Mouse (Mus musculus) activated CD4-positive, CD25-positive, alpha-beta regulatory T cell, adult 4 months (primary cell): ENCODE results near the gene Maml3. TPM values are rescaled to one million over a fixed set of nuclear protein-coding genes. Genes with fewer than 3 reads are reported as not detected.

Experiments used
- ATAC-seq: one replicate; pipeline ENCODE4 v1.8.0; 2017
- polyA plus RNA-seq, 2 experiments: library from polyadenylated mRNA; unstranded; fragments of 100-300 nt; shearing (Covaris generic); gene quantifications; one replicate each; pipeline ENCODE4 v1.2.1; 2017

Gene Maml3
- polyA plus RNA-seq, 2 experiments from 2014 or later: 0.55 to 0.67 TPM

DNA sequence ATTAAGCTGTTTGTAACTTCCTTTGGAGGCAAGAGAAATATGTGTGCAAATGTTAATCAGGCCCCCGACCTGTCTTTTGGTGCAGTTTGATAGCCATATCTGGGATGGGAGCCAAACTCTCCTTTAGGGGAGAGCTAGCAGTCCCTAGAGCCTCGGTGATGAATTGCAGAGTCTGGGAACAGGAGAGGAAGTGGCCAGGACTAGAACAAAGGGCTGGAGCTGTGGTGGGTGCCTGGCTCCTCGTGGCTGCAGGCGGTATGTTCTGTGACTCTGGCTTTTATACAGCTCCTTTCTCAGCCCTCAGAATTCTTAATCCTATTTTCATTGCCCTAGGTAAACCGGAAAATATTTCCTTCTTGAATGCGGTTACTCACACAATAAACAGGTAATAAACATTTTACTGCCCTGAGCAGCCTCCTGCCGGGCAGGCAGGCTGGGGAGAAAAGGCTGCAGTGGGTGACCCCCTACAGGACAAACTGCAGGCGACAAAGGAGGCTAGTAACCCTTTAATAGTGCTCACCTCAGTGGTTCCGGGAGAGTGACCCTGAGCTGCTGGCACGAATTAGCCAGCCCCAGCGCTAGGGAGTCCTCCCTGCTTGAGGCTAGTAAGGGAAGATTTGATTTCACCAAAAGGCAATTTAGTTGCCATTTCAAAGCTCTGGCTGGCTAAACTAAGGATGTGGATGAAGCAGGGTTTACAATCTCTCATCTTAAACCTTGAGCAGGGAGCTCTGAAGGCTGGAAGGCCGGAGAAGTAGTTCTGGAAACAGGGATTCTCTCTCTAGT lies 365.6 kb downstream of the Maml3 start:
- ATAC-seq: no peak

DNA sequence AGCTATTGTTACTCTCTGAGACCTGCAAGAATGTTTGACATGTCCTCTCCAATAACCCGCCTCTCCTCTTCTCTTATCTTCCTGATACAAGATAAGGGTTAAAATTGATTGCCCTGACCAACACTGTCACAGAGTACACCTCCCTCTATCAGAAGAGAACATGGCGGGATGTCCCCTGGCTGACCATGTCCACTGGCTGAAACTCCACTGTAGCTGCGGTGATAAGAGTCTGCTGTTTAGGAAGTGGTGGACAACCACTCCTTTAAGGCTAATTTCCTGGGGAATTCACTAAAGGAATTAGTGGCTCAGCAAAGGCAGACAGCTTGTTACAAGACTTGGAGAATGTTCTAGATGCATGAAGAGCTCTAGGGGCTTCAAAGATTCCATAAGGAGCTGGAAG lies 371.2 kb downstream of the Maml3 start:
- ATAC-seq: no peak

DNA sequence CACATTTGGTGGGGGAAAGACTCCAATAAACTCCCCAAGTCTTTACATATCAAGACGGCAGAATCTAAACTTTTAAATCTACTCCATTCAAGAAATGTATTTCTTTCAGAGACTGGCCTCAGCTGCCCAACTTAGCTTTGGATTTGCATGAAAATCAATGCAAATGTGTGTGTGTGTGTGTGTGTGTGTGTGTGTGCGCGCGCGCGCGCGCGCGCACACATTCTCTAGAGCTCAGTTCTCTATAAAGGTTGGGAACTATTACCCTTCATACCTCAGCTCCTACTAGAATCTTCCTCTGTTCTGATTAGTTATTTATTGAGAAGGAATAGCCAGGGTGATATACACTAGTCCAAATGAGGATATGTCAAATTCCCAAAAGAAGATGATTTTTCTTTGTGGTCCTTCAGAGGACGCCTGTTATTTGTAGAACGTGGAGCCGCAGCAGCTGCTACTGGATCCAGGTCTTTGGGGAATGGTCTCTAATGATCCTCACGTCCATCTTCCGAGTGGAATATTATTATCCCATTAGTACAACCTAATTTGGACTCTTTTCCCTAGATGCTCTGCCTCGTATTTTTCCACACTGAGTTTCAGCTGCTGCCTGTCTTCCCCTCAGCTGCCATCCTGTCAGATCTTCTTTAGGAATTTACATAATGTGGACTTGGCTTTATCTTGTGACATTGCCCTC lies 372.8 kb downstream of the Maml3 start:
- ATAC-seq: no peak

DNA sequence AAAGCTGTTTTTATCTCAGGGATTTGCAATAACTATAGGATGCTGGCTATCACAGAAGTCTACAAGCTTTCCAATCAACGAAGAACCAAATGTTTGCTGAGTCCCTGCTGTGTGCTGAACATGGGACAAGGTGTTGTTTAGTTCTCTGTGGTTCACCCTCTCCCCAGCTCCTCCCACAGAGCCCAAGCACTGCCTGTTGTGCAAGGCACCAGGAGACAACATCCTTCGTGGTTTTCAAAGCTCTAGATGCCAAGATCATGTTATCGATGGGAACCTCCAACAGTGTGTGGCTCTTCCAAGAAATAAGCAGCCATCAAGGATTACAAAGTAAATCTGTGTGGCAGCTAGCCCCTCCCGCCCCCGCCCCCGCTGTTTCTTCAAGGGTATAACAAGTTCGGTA lies 374.2 kb downstream of the Maml3 start:
- ATAC-seq: peak; percentile 32

DNA sequence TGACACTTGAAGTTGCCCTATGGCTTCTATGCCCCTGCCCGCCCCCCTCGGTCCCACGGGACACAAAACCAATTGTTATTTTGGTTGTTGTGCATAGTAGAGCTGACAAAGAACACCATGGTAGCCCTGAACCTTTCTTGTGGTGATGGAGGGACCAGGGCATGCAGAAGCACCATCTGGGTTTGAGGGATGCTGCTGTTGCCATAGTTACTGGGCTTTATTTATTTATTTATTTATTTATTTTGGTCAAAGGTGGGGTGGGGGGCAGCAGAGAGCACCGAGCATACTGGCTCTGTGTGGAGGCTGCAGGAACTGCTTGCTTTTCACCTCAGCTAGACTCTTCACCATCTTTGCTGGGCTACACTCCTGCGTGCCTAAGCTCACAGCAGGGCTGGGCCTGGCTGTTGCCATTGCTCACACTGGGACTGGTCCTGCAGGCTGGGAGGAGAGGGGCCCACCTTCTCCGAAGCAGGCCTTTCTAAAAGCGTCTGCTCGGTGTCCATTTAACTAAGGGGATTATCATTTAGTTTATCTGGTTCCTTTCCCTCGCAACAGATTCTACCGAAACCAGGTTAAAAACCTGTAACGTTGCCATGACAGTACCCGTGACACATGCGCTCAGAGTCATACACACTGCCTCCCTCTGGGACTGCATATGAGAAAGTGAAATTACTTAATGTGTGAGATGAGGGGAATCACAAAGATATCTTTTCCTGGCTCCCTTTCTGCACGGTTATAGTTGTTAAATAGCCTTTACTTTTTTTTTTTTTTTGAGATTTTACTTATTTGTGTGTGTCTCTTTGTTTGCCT lies 375.6 kb downstream of the Maml3 start:
- no peak for ATAC-seq

DNA sequence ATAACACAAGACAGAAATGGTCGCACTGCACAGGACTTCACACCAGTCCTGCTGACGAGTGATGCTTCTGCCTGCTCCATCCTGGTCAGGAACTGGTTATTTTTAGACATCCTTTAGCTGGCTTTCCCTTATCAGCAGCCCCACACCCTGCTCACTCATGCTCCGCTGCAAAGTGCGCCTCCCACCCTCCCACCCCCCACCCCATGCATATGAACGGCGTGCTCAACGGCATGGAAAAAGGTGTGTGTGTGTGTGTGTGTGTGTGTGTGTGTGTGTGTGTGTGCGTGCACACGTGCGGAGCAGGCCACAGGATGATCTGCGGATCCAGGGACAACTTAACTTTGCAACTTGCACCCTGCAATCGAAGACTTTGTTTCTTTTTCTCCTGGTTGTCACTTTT lies 376.4 kb downstream of the Maml3 start:
- ATAC-seq: no peak

DNA sequence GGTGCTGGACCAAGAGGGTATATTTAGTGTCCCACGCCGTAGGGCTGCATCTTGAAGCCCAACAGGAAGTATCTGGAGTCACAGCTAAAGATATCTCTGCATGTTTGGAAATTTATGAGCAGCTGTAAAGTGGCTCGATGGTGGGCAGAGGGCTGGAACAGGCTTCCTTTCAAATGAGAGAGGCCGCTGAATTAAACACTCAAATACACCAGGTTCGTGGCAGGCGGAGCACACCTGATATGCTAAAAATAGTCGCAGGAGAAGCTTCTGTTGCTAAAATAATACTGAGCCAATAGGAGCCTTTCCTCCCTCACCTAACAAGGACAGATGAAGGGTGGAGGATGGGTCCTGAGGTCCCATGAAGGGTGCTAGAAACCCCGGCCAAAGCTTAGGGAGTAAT lies 376.9 kb downstream of the Maml3 start:
- ATAC-seq: no peak

DNA sequence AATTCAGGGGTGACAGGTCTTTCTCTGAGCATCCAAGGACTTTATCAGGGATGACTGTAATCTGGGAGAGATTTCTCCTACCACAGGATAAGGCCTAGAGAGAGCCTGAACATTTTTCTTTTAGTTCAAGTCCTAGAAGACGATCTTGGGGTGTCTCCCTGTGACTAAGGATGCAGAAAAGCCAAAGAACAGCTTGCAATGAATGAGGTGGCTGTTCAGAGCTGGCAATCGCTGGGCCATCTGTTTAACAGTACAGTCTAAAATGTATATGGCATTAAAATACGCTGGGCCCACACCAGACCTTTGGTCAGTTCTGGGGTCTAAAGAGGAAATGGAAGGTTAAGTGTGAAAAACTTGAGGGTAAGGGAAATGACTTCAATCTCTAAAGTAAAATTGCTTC lies 377.4 kb downstream of the Maml3 start:
- ATAC-seq: no peak

DNA sequence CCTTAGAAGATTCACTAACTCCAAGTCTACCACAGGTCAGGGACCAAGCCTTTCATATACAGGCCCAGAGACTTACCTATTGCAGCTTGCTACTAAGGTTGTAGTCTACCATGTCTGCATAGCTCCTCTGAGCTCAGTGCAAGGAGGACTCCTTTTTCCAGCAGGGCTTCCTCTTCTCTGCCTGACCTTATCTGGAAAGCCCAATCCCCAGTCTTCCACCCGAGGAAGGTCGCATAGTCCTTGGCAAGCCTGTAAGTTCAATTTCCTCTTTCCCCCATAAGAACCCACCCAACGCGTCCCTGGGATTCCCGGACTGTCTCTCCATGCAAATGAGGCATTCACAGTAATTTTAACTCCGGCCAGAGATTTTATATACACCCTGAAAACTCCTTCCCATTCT lies 378.6 kb downstream of the Maml3 start:
- ATAC-seq: no peak

DNA sequence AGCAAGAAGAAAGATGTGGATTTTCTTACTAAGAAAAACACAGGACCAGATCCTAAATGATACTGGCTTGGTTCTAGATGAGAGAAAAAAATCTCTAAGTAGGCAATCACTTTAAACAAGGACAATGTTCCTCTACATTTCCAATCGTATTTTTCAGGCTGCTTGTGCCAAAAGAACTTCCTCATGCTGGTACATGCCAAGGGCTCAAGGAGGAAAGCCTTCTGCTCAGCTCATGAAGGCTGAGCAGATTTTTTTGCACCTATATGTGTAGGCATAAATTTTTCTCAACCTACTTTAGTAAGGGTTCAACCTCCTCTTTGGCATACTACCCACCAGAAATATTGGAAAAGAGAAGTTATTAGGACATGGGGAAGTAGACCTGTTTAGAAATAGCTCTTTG lies 384.9 kb downstream of the Maml3 start:
- ATAC-seq: no peak

DNA sequence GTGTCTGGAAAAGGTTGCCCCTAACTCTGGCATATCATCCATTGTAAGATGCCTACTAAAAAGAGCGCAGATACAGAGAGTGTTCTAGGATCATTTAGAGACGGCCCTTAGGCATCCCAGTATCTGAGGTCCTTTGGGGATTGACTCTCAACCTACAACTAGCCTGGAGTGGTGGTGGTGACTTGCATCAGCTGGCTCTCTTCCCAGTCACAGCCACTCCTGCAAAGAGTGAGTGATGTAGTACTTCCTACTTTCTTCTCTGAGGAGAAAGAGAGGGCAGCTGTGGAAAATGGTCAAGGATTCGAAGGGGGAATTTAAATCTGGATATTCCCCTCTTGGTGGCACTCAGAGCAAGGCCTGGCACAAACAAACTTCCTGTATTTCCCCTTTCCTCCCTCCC lies 385.5 kb downstream of the Maml3 start:
- no peak for ATAC-seq

DNA sequence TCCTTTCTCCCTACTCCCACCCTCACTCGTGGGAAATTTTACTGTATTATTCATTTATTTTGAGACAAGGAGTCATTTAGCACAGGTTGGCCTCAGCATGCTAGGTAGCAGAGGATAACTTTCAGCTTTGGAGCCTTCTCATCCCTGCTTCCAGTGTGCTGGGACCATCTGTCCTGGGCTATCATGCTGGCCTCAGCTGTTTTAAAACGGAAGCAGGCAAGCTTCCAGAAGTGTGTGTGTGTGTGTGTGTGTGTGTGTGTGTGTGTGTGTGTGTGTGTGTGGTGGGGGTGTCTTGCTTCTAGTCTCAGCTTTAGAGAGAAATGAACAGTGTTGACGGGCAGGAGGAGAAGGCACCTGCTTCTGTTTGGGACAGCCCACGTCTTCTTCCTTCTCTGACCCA lies 387.0 kb downstream of the Maml3 start:
- ATAC-seq: no peak

DNA sequence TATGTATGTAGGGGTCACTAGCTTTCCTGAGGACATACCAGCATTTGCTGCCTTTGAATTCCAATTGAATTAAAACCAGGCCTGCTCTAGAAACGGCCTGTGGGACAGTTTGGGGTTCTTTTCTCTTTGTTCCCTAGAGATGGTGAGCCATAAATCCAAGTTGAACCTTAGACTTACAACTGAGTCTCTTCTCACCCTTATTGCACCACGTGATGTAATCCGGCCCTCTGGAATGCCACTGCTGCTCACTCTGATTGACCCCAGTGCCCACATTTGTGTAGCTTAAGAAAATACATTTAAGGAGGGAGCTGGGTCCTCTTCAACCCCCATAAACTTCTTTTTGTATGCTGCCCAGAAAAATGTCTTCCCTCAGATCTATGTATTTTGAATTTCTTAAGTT lies 387.4 kb downstream of the Maml3 start:
- no peak for ATAC-seq

DNA sequence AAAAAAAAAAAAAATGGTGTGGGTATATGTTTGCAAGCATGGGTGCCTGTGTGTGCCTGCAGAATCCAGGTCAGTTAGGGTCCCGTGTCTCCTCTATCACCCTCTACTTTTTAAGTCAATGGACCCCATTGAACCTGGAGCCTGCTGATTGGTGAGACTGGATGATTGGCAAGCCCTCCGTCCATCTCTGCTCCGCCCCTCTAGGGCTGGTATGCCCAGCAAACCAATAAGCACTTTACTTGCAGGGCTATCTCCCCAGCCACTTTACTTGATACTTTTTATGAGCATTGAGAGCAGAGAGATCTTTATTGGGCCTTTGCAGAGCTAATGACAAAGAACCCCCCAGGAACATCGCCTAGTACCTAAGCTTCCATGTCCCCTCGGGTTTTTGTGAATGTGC lies 390.4 kb downstream of the Maml3 start:
- ATAC-seq: no peak

DNA sequence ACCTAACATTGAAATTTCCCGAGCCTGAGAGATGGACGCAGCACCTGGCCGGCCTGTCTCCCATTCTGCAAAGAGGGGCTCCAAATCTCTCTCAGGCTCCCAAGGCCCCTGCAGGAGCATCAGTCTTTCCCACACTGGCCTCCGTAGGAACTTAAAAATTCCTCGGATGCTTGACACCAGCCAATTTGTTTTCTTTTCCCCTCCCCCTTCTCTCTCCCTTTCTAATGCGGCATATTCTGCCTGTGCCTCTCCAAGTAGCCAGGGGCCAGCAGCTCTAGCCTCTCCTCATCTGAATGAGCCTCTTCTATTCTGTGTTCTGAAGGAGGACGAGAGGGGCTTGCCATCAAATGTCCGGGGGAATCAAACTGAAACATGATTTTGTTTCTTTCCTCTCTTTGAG lies 391.6 kb downstream of the Maml3 start:
- ATAC-seq: no peak

DNA sequence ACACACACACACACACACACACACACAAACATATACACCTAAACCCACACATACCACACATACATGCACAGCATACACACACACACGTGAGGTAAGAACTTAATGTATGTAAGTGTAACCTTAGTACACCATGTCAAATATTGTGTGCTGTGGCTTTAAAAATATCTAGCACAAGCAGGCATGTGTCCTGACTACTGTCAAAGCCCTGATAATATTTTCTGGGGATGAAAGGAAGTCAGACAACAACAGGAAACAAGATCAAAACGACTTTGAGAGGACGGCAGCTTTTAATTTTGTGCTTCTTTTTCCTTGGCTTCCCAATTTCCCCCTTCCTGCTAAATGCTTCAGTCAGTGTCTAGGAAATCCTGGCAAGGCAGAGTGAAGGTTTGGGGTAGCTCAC lies 392.5 kb downstream of the Maml3 start:
- no peak for ATAC-seq

DNA sequence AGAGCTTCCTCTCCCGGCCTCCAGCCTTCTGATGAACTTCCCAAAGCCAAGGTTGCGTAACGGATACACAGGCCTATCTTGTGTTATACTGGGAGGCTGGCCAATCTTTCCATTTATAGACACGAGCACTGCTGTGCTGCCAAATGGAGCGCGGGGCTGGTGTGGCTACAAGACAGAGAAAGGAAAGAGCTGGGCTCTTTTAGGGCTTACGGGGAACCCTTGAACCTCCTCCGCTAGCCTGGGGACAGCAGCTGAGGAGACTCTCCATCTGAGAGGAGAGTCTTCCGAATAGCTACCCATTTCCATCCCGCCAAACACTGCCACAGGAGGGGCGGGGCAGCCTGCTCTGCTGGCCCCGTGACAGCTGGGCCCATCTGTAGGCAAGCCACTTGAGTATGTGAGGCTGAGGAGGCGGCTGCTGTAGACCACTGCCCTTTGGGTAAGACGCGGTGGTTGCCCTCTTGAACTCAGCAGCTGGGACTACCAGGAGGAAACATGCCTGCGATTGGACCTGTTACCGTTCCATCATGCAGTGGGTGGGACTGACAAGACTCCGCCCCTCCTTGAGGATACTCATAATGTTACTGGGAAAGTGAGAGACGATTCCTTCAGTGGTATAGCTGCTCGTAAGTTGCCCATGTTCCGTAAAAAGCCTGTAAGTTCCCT lies 396.0 kb downstream of the Maml3 start:
- ATAC-seq: no peak

DNA sequence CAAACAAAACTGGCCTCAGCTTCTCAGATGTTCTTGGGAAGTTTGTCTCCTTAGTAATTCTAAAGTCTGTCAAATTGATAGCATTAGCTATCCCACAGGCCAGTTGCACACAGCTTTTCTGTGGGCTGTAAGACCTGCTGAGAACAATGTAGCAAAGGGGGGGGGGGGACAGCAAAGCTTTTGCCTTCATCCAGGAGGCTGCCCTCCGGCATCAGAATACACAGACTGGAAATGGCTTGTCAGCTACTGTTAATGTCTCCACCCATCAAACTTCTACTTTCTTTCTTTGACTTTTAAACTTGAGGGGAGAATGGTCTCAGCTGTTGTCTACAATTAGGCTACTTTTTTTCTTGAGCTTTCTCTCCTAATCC lies 396.5 kb downstream of the Maml3 start:
- ATAC-seq: no peak

DNA sequence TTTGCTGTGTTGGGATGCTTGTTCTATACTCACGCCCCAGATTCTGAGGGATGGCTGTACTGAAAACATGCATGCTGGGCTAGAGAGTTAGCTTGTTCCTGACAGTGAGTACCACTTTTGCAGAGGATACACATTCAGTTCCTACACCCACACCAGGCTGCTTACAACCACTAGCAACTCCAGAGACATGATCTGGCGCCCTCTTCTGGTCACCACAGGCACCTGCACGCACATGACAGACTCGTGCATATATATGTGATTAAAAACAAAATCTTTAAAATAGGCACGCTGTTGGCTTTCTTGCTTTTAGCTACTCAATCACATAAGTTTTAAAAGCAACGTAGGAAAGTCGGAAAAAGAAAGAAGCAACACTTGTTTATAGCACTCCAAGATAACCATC lies 399.7 kb downstream of the Maml3 start:
- no peak for ATAC-seq

DNA sequence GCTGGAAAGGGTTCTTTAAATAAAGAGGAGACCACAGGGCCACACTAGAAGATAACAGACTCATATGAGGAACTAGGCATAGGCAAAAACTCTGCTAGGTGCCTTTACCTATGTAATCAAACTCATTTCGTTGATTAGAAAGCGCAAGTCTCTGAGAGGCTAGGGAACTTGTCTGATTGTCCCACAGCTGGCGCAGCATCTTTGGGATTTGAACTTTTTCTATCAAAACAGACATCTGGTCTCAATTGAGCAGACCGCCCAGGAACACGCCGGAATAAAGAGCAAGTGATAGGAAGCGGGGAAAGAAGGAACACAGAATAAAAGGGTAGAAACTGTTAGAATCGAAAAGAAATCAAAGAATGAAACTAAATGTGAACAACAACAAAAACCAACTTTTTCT lies 401.4 kb downstream of the Maml3 start:
- ATAC-seq: no peak

DNA sequence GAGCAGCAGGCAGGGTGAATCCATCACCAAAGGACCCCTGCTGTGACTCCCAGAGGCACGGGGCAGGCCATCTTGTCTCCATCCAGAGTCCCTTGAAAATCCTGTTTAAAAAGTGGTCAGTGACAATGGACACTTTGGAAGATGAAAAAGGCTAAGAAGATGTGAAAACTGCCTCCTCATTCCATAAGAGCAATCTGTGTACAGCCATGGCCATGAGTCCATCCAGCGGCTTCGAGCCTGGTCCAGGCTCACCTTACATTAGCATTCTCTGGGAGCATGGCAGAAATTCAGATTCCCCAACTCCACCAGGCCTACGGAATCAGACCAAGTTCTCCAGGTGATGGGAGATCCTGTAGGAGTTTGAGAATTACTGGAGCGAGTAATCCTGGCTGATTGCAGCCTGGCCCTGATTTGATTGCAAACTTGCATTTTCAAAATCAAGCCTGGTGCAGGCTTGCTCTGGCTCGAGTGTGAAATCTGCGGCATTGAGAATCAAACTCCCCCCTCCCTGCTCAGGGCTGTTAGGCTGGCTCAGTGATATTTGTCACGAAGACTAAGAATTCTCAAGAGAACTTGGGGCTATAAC lies 402.1 kb downstream of the Maml3 start:
- ATAC-seq: no peak

DNA sequence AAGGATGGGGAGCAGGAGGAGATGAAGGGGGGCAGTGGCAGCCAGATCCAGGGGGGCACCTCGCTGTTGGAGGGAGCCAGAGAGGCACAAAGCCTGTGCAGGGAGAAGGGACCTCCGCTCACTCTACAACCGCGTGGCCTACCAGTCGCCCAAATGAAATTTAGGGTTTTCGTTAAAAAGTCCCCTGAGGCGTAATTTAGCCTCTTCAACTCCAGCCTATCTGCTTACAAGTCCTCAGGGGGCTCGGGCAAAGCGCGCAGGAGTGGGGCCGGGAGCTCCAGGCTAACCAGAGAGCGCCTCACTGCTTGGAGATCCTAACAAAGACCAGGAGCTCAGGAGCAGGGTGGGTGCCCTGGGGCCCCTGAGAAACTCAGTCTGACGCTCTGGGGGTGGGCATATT lies 402.9 kb downstream of the Maml3 start:
- ATAC-seq: no peak

DNA sequence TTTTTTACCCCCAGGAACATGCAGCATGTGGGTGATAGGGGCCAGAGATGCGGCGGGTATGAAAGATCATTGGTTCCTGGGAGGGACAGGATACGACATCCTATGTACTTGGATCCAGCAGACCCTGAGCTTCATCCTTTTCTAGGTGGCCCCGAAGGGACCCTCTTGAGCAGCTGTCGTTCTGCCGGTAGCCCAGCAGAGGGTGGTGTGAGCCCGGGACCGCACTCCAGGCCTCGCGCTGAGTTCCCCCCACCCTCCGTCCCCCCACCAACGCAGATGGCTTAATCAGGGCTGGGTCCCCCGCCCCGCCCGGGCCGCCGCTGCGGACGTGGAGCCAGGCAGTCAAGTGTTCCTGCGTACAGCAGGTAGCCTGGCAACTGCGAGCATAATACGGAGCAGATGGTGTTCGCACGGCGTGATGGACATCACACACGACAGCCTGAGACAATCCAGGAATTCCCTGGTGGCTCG lies 403.6 kb downstream of the Maml3 start:
- ATAC-seq: peak; percentile 88
